Mouse (Mus musculus): Measurements from ENCODE around the gene Kdm6b. TPM values are rescaled to one million over a fixed set of nuclear protein-coding genes. Genes with fewer than 3 reads are reported as not detected.
A peak's percentile ranks its signal among the peaks of the same experiment; 100 is the strongest.

The Kdm6b gene
- polyA plus RNA-seq, 1 experiment = 3.3 TPM

- no peak for DNase-seq (ENCODE audit: low spot score)
Observed at GRCm38 (mm10) chr11:69366855-69367615, 46.4 kb downstream of the Kdm6b start.

DNA sequence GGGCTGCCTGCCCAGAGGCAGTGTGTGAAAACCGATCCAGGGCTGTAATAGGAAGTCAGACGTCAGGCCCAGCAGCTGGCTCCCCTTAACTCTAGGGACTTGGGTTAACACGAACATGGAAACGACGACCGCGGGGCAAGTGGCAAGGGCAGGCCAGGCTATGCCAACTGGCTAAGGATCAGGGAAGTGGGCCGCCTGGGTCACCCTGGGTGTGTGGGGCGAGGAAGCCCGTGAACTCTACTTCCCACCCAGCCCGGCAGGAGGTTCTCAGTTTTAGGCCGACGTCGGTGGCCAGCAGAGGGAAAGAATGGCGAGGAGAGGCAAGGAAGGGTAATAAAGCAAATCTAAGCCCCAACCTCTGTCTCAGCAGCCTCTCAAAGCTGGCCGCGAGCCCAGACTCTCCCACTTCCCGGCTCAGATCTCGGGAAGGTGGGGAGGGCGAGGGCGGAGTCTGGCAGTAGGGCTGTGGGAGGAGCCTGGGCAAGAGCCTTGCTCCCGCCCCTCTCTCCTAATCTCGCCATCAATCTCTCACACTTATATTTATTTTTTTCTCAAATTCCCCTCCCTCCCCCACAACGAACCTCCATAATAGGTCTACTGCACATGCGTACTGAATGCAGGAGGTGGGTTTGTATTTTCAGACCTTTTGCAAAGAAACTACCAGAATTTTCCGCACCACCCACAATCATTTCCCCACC lies 47.2 kb downstream of the Kdm6b start:
- DNase-seq (ENCODE audit: low spot score) = peak; percentile 85

- DNase-seq (ENCODE audit: low spot score) = peak; percentile 42
Observed at GRCm38 (mm10) chr11:69365722-69366121, 47.8 kb downstream of the Kdm6b start.

DNA sequence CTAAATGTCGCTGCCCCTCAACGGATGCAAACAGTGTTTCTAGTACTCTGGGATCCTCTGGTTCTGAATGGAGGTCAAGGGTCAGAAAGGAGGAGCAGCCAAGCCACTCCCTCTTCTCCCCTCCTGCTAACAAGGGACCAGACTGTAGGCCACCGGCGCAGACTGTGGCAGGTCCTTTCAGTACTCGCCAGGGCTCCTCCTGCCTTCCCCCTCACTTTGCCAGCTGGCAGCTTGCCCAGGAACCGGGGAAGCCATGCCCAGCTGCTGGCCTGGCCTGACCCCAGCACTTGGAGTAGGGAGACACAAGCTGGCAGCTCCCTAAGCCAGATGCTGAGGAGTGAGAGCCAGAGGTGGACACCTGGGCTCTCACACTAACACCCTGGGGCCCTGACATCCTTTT lies 48.6 kb downstream of the Kdm6b start:
- DNase-seq (ENCODE audit: low spot score) = peak; percentile 96

DNA sequence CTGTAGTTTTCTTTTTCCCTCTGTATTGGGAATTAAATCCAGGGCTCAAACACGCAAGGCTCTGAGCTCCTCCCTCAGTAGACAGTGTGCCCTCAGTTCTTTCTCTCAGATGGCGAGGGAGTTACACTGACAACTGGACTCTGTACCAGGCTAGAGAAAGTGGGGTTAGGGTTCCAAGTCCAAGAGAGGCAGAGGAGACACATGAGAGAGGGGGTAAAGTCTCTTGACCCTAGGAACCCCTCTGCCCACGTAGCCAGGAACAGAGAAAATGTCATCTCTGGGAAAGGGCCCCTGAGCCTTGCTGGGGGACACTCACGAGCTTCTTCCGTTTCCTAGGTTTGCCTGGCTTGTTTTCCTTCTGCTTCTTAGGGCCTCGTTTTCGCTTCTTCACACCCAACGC lies 49.1 kb downstream of the Kdm6b start:
- no peak for DNase-seq (ENCODE audit: low spot score)

GRCm38 (mm10) chr11:69362479-69362878 lies 51.0 kb downstream of the Kdm6b start:
- no peak for DNase-seq (ENCODE audit: low spot score)

GRCm38 (mm10) chr11:69362021-69362420 lies 51.5 kb downstream of the Kdm6b start:
- DNase-seq (ENCODE audit: low spot score) = no peak

- no peak for DNase-seq (ENCODE audit: low spot score)
Observed at GRCm38 (mm10) chr11:69357690-69358089, 55.8 kb downstream of the Kdm6b start.

GRCm38 (mm10) chr11:69356544-69356943 lies 56.9 kb downstream of the Kdm6b start:
- DNase-seq (ENCODE audit: low spot score) = no peak

Other genes starting within 250 kb of the Kdm6b start
- 0.14 and 0.60 TPM in 2 replicates for gene Alox8, start 215.8 kb downstream of the Kdm6b start, polyA plus RNA-seq (2012; rRNA removed)
- gene Gucy2e, start 176.6 kb downstream of the Kdm6b start, polyA plus RNA-seq (2012; rRNA removed) = 0.01 and 0.03 TPM in 2 replicates
- gene Cntrob, start 89.9 kb downstream of the Kdm6b start, polyA plus RNA-seq (2012; rRNA removed) = 9.2 and 10.8 TPM in 2 replicates
- 56.2 and 60.4 TPM in 2 replicates for gene Trappc1, start 89.7 kb downstream of the Kdm6b start, polyA plus RNA-seq (2012; rRNA removed)
- 1.6 TPM in 2 replicates for gene Kcnab3, start 87.4 kb downstream of the Kdm6b start, polyA plus RNA-seq (2012; rRNA removed)
- 3.0 and 4.2 TPM in 2 replicates for gene Rnf227, start 73.2 kb downstream of the Kdm6b start, polyA plus RNA-seq (2012; rRNA removed)
- 85.5 and 132 TPM in 2 replicates for gene Chd3, start 44.3 kb downstream of the Kdm6b start, polyA plus RNA-seq (2012; rRNA removed)
- 143 and 188 TPM in 2 replicates for gene Naa38, start 18.2 kb downstream of the Kdm6b start, polyA plus RNA-seq (2012; rRNA removed)
- 43.0 and 48.0 TPM in 2 replicates for gene Cyb5d1, start 18.0 kb downstream of the Kdm6b start, polyA plus RNA-seq (2012; rRNA removed)
- gene Tmem88, start 15.4 kb downstream of the Kdm6b start, polyA plus RNA-seq (2012; rRNA removed) = 11.5 and 11.6 TPM in 2 replicates
- 0.19 and 0.22 TPM in 2 replicates for gene Dnah2, start 135.4 kb upstream of the Kdm6b start, polyA plus RNA-seq (2012; rRNA removed)
- 0.99 and 1.1 TPM in 2 replicates for gene Efnb3, start 146.5 kb upstream of the Kdm6b start, polyA plus RNA-seq (2012; rRNA removed)
- 7.2 and 7.3 TPM in 2 replicates for gene Wrap53, start 166.6 kb upstream of the Kdm6b start, polyA plus RNA-seq (2012; rRNA removed)
- 77.8 and 85.8 TPM in 2 replicates for gene Trp53, start 166.7 kb upstream of the Kdm6b start, polyA plus RNA-seq (2012; rRNA removed)
- gene Atp1b2, start 192.3 kb upstream of the Kdm6b start, polyA plus RNA-seq (2012; rRNA removed) = 23.5 and 46.2 TPM in 2 replicates
- not detected in 2 replicates for gene Shbg, start 204.2 kb upstream of the Kdm6b start, polyA plus RNA-seq (2012; rRNA removed)
- gene Sat2, start 208.3 kb upstream of the Kdm6b start, polyA plus RNA-seq (2012; rRNA removed) = 18.4 and 19.5 TPM in 2 replicates
- 74.8 and 85.8 TPM in 2 replicates for gene Fxr2, start 219.3 kb upstream of the Kdm6b start, polyA plus RNA-seq (2012; rRNA removed)
- gene Sox15, start 241.6 kb upstream of the Kdm6b start, polyA plus RNA-seq (2012; rRNA removed) = 33.7 and 43.5 TPM in 2 replicates
- 62.0 and 86.7 TPM in 2 replicates for gene Mpdu1, start 249.0 kb upstream of the Kdm6b start, polyA plus RNA-seq (2012; rRNA removed)